Mouse (Mus musculus) activated CD4-positive, CD25-positive, alpha-beta regulatory T cell, adult 4 months (primary cell): Measurements from ENCODE around the gene 9230113P08Rik. TPM values are rescaled to one million over a fixed set of nuclear protein-coding genes. Genes with fewer than 3 reads are reported as not detected.
"Not testable (repeated sequence)": the region's sequence is repeated elsewhere in the genome, so short reads cannot be mapped to it uniquely, and the experiment has no call there.

Experiments
- ATAC-seq: one replicate; pipeline ENCODE4 v1.8.0; 2017
- polyA plus RNA-seq, 2 experiments: library from polyadenylated mRNA; unstranded; fragments of 100-300 nt; shearing (Covaris generic); gene quantifications; one replicate each; pipeline ENCODE4 v1.2.1; 2017

The 9230113P08Rik gene
- polyA plus RNA-seq = not detected

GRCm38 (mm10) chr9:35908123-35908522, at the start of gene 9230113P08Rik:
9230113P08Rik (plus strand) TSS chr9:35908423.
- not testable (repeated sequence) for ATAC-seq

DNA sequence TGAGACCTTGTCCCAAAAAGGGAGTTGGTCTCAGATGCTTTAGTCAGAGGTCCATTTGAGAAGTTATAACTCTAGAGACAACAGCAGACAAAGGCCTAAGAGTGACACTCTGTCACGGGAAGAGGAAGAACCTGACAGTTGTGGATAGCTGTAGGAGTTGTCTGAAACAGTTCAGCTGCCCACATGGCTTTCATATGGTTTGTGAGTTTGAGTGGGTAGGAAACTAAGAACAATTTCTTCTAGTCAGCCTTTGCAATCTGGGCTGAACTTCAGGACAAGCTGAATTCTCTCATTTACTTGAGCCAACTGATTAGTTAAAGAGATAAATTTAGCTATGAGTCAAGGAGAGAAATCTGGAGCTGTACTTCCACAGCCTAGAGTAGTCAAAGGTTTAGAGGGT, 15.1 kb upstream of the 9230113P08Rik start:
- not testable (repeated sequence) for ATAC-seq

GRCm38 (mm10) chr9:35904494-35904893, 3.7 kb upstream of the 9230113P08Rik start:
- ATAC-seq = no peak

DNA sequence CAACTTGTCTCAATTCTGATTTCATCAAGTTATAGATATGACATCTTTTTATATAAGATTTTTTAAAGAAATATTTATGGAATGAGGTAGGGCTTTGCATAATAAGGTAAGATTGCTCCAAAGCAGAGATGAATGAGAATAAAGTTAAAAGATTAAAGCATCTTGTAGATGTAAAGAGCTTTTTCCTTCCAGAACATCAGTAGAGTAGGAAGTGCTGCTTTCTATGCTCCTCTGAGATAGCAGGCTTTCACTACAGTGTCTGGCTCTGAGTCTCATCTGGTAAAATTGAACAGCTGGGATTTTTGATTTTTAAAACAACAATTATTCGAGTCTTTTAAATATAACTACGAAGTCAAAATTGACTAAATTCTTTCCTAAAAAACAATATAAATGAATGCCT, 22.6 kb downstream of the 9230113P08Rik start:
- ATAC-seq = no peak

Other genes with a start within 250 kb of the 9230113P08Rik start
- gene Pate1, start 221.0 kb upstream of the 9230113P08Rik start, polyA plus RNA-seq = not detected
- not detected for gene Gm17677, start 167.4 kb upstream of the 9230113P08Rik start, polyA plus RNA-seq
- not detected for gene Gm17727, start 130.3 kb upstream of the 9230113P08Rik start, polyA plus RNA-seq
- not detected for gene Gm27235, start 118.3 kb upstream of the 9230113P08Rik start, polyA plus RNA-seq
- not detected for gene D730048I06Rik, start 118.3 kb upstream of the 9230113P08Rik start, polyA plus RNA-seq
- not detected for gene 9230110F15Rik, start 64.3 kb upstream of the 9230113P08Rik start, polyA plus RNA-seq
- not detected for gene Gm5916, start 220.4 kb downstream of the 9230113P08Rik start, polyA plus RNA-seq